Mouse (Mus musculus) limb, embryonic 14.5 days (tissue): ENCODE measurements at regions not wholly inside any gene's neighbourhood (a gene's known extent, or its start where the extent isn't known, plus 50 kb on each side); places are given as distances from the start of the nearest gene placed in this dataset.

Source experiments
- ATAC-seq: fragments of 200-750 bp; cut with Nextera tagmentation; 2 replicates; pipeline ENCODE4 v1.8.0; 2017; ENCODE audit warnings: low read depth, moderate number of reproducible peaks, moderate TSS enrichment; ENCODE audit not compliant: low FRiP score
- DNase-seq: peaks from one replicate; pipeline ENCODE4 v3.0.0-alpha.2; 2015; ENCODE audit warnings: low spot score
- H3K27ac ChIP-seq: fragments of 300-500 bp; sonication (generic); replicated peaks from 2 replicates; pipeline ENCODE4 v1.5.1; 2014; ENCODE audit warnings: low read depth, mild to moderate bottlenecking, low read length, moderate library complexity, mixed read lengths
- H3K27me3 ChIP-seq: fragments of 300-500 bp; sonication (generic); 2 replicates; pipeline ENCODE4 v1.6.1; 2014; ENCODE audit warnings: low read length, mixed read lengths; ENCODE audit not compliant: control insufficient read depth, insufficient read depth
- H3K36me3 ChIP-seq: fragments of 300-500 bp; sonication (generic); 2 replicates; pipeline ENCODE4 v1.6.1; 2014; ENCODE audit warnings: mild to moderate bottlenecking, low read length, moderate library complexity, mixed read lengths; ENCODE audit not compliant: control insufficient read depth, insufficient read depth
- H3K4me1 ChIP-seq: fragments of 300-500 bp; sonication (generic); 2 replicates; pipeline ENCODE4 v1.6.1; 2014; ENCODE audit warnings: antibody characterized with exemption, low read length, mixed read lengths; ENCODE audit not compliant: control insufficient read depth, insufficient read depth
- H3K4me2 ChIP-seq: fragments of 300-500 bp; sonication (generic); replicated peaks from 2 replicates; pipeline ENCODE4 v1.6.1; 2014; ENCODE audit warnings: low read depth, mild to moderate bottlenecking, low read length, moderate library complexity; ENCODE audit not compliant: severe bottlenecking
- H3K4me3 ChIP-seq: fragments of 300-500 bp; sonication (generic); replicated peaks from 2 replicates; pipeline ENCODE4 v1.5.1; 2014; ENCODE audit warnings: low read length
- H3K9ac ChIP-seq: fragments of 300-500 bp; sonication (generic); 2 replicates; pipeline ENCODE4 v1.6.1; 2014; ENCODE audit warnings: mild to moderate bottlenecking, low read depth, low read length, moderate library complexity; ENCODE audit not compliant: severe bottlenecking
- H3K9me3 ChIP-seq: fragments of 300-500 bp; sonication (generic); 2 replicates; pipeline ENCODE4 v1.6.1; 2016; ENCODE audit warnings: low read length; ENCODE audit not compliant: control insufficient read depth
- POLR2A ChIP-seq: fragments of 200-500 bp; IDR thresholded peaks from 2 replicates; pipeline ENCODE4 v1.8.0; 2012; ENCODE audit warnings: inconsistent platforms, mild to moderate bottlenecking, moderate library complexity, borderline replicate concordance; ENCODE audit not compliant: insufficient read depth, insufficient read length; ENCODE audit errors: extremely low read depth
- WGBS: fragments of 180-500 bp; shearing (Covaris S2); extraction: QIAGEN DNeasy Blood & Tissue Kit; methylation state at CpG from one replicate; pipeline ENCODE4 v1.1.7; 2014; 5-methylcytosine and 5-hydroxymethylcytosine counted together

GRCm38 (mm10) chr6:6414654-6415610, 163.5 kb downstream of the Sem1 start:
- ATAC-seq (no peak), DNase-seq (peak; percentile 34)
- H3K4me1 ChIP-seq, result no peaks in the 10 kb centered on the region
- no peak overlapping the region for H3K9ac ChIP-seq
- H3K27ac ChIP-seq, result no peak overlapping the region
- H3K4me2 ChIP-seq, result no peak overlapping the region
- no peaks in the 10 kb centered on the region for H3K36me3 ChIP-seq
- no peaks in the 10 kb centered on the region for H3K9me3 ChIP-seq
- H3K4me3 ChIP-seq, result no peak overlapping the region
- WGBS, result 58% methylated on average over 9 of the region's 9 CpGs
- no peak for TF ChIP-seq POLR2A
- H3K27me3 ChIP-seq, result no peaks in the 10 kb centered on the region

- no peak for TF ChIP-seq POLR2A
- Histone ChIP-seq H3K4me1 (no peaks in the 10 kb centered on the region), H3K27me3 (no peaks in the 10 kb centered on the region), H3K27ac (no peak overlapping the region), H3K9me3 (no peaks in the 10 kb centered on the region), H3K4me2 (no peak overlapping the region), H3K36me3 (no peaks in the 10 kb centered on the region), H3K4me3 (no peak overlapping the region), H3K9ac (no peak overlapping the region)
- no peak for ATAC-seq
- WGBS, result 59% methylated on average over 3 of the region's 3 CpGs
- no peak for DNase-seq
These were observed 180.5 kb downstream of the Sem1 start for GRCm38 (mm10) chr6:6397997-6398396.

- no peak for TF ChIP-seq POLR2A
- no peak for ATAC-seq
These were observed 172.8 kb upstream of the Slc25a13 start for GRCm38 (mm10) chr6:6389454-6390445.

GRCm38 (mm10) chr6:6388835-6389440, 172.0 kb upstream of the Slc25a13 start:
- Histone ChIP-seq H3K4me1 (no peaks in the 10 kb centered on the region), H3K4me2 (no peak overlapping the region), H3K9me3 (no peaks in the 10 kb centered on the region), H3K36me3 (no peaks in the 10 kb centered on the region), H3K4me3 (no peak overlapping the region), H3K27me3 (no peaks in the 10 kb centered on the region), H3K9ac (no peak overlapping the region), H3K27ac (no peak overlapping the region)
- DNase-seq (no peak), ATAC-seq (no peak)
- WGBS, result 43% methylated on average over 5 of the region's 5 CpGs
- TF ChIP-seq POLR2A, result no peak

More at GRCm38 (mm10) chr6:6389454-6390445, 172.8 kb upstream of the Slc25a13 start:
- H3K9me3 ChIP-seq, result no peaks in the 10 kb centered on the region
- no peaks in the 10 kb centered on the region for H3K36me3 ChIP-seq
- H3K4me3 ChIP-seq, result no peak overlapping the region
- no peak overlapping the region for H3K9ac ChIP-seq
- no peaks in the 10 kb centered on the region for H3K27me3 ChIP-seq
- no peak for DNase-seq
- 59% methylated on average over 16 of the region's 16 CpGs for whole genome bisulfite sequencing
- H3K27ac ChIP-seq, result no peak overlapping the region
- no peaks in the 10 kb centered on the region for H3K4me1 ChIP-seq
- H3K4me2 ChIP-seq, result no peak overlapping the region

- H3K4me1 ChIP-seq, result no peaks in the 10 kb centered on the region
- no peak for TF ChIP-seq POLR2A
- no peak for ATAC-seq
- 77% methylated on average over 5 of the region's 5 CpGs for WGBS
- no peak overlapping the region for H3K9ac ChIP-seq
- no peaks in the 10 kb centered on the region for H3K36me3 ChIP-seq
- H3K4me3 ChIP-seq, result no peak overlapping the region
- no peak for DNase-seq
- H3K27me3 ChIP-seq, result no peaks in the 10 kb centered on the region
- no peak overlapping the region for H3K27ac ChIP-seq
- no peak overlapping the region for H3K4me2 ChIP-seq
- H3K9me3 ChIP-seq, result no peaks in the 10 kb centered on the region
These were observed 170.6 kb upstream of the Slc25a13 start for GRCm38 (mm10) chr6:6387571-6387970.
